Mouse (Mus musculus) limb, embryonic 12.5 days (tissue): Measurements from ENCODE around the gene Gm20388. TPM values are rescaled to one million over a fixed set of nuclear protein-coding genes. Genes with fewer than 3 reads are reported as not detected.
A peak's percentile ranks its signal among the peaks of the same experiment; 100 is the strongest.

Source experiments
- ATAC-seq: fragments of 200-750 bp; cut with Nextera tagmentation; 2 replicates; pipeline ENCODE4 v1.8.0; 2017; ENCODE audit warnings: low read depth, moderate TSS enrichment; ENCODE audit not compliant: insufficient number of reproducible peaks, insufficient read depth, low FRiP score, low TSS enrichment
- H3K27ac ChIP-seq: fragments of 300-500 bp; sonication (generic); 2 replicates; pipeline ENCODE4 v1.5.1; 2016; ENCODE audit warnings: mild to moderate bottlenecking, moderate library complexity
- H3K27me3 ChIP-seq: fragments of 300-500 bp; sonication (generic); 2 replicates; pipeline ENCODE4 v1.6.1; 2016; ENCODE audit warnings: mild to moderate bottlenecking, moderate library complexity
- H3K36me3 ChIP-seq: fragments of 300-500 bp; sonication (generic); 2 replicates; pipeline ENCODE4 v1.6.1; 2016; ENCODE audit warnings: mild to moderate bottlenecking, moderate library complexity
- H3K4me1 ChIP-seq: fragments of 300-500 bp; sonication (generic); replicated peaks from 2 replicates; pipeline ENCODE4 v1.6.1; 2016
- H3K4me2 ChIP-seq: fragments of 300-500 bp; sonication (generic); 2 replicates; pipeline ENCODE4 v1.6.1; 2016; ENCODE audit warnings: mild to moderate bottlenecking, moderate library complexity
- H3K4me3 ChIP-seq: fragments of 300-500 bp; sonication (generic); replicated peaks from 2 replicates; pipeline ENCODE4 v1.5.1; 2016; ENCODE audit warnings: mild to moderate bottlenecking
- H3K9ac ChIP-seq: fragments of 300-500 bp; sonication (generic); replicated peaks from 2 replicates; pipeline ENCODE4 v1.6.1; 2016; ENCODE audit warnings: mild to moderate bottlenecking, moderate library complexity
- H3K9me3 ChIP-seq: fragments of 300-500 bp; sonication (generic); 2 replicates; pipeline ENCODE4 v1.6.1; 2016; ENCODE audit warnings: mild to moderate bottlenecking, moderate library complexity
- WGBS: fragments of 180-500 bp; shearing (Covaris S2); methylation state at CpG from one replicate; pipeline ENCODE4 v1.1.7; 2016; 5-methylcytosine and 5-hydroxymethylcytosine counted together
- polyA plus RNA-seq: library from polyadenylated mRNA; unstranded; fragments of >200 nt; fragmentation: Nextera tagmentation; extraction: Ambion mirVana; gene quantifications from 2 replicates; pipeline ENCODE4 v1.2.1, GENCODE M21; 2016

Gm20388 gene
- polyA plus RNA-seq, 1 experiment from 2014 or later: not detected

DNA sequence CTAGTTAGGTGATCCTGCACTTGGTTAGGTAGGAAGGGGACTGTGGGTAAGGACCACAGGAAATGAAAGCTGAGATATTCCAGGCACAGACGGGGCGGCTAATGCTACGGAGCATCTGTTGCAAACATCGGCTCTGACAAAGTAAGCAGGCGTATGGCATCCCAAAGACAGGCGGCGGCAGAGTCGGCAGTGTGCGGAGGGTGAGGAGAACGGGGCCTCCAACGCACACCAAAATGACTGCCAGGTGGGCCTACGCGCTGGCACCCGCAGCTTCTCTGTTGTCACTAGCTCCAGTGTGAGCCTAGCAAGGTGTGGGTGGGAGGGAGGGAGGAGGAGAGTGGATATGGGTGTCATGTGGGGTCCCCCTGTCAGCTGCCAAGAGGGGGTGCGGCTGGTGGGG is 2730.8 kb downstream of the Gm20388 start:
- Histone ChIP-seq H3K27me3 (0 out of 2 replicates have a peak, but pooled peaks cover 5% of the 10 kb centered on the region), H3K4me1 (peaks cover 40% of the 10 kb centered on the region), H3K36me3 (0 out of 2 replicates have a peak, but pooled peaks cover 9% of the 10 kb centered on the region), H3K4me3 (no peak overlapping the region), H3K9ac (no peak overlapping the region), H3K4me2 (no peak overlapping the region), H3K27ac (peak overlapping the region; percentile 42; the same call in 1 of the 2 replicates), H3K9me3 (no peaks in the 10 kb centered on the region)
- ATAC-seq: no peak
- WGBS: 60% methylated on average over 15 of the region's 15 CpGs

DNA sequence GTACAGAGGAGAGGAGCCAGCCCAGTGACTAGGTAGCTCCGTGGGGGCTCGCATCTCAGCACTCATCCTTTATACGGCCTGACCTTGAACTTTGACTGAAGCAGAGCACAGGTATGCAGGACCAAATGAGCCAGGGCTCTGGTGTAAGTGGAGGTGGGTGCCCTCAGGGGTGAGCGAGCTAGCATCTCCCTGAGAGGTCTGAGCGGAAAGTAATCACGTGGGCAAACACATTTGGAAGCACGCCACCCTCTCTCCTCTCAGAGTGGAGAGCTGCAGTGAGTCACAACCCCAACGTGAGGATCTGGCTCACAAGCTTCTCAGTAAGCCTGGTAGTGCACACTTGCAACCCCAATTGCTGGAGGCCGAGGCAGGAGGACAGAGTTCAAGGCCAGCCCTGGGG is 2731.4 kb downstream of the Gm20388 start:
- 77% methylated on average over 9 of the region's 9 CpGs for WGBS
- no peak overlapping the region for H3K9ac ChIP-seq
- H3K27me3 ChIP-seq: 0 out of 2 replicates have a peak, but pooled peaks cover 5% of the 10 kb centered on the region
- 0 out of 2 replicates have a peak, but pooled peaks cover 9% of the 10 kb centered on the region for H3K36me3 ChIP-seq
- ATAC-seq: no peak
- H3K9me3 ChIP-seq: no peaks in the 10 kb centered on the region
- peaks cover 34% of the 10 kb centered on the region for H3K4me1 ChIP-seq
- no peak overlapping the region for H3K4me2 ChIP-seq
- H3K27ac ChIP-seq: no peak overlapping the region
- no peak overlapping the region for H3K4me3 ChIP-seq

GRCm38 (mm10) chr8:122644175-122644954 is 2733.7 kb downstream of the Gm20388 start:
- H3K4me3 ChIP-seq: no peak overlapping the region
- no peak overlapping the region for H3K4me2 ChIP-seq
- no peak for ATAC-seq
- H3K4me1 ChIP-seq: peaks cover 38% of the 10 kb centered on the region
- H3K27me3 ChIP-seq: 0 out of 2 replicates have a peak, but pooled peaks cover 5% of the 10 kb centered on the region
- no peaks in the 10 kb centered on the region for H3K9me3 ChIP-seq
- H3K9ac ChIP-seq: no peak overlapping the region
- H3K27ac ChIP-seq: no peak overlapping the region
- 0 out of 2 replicates have a peak, but pooled peaks cover 9% of the 10 kb centered on the region for H3K36me3 ChIP-seq
- whole genome bisulfite sequencing: 80% methylated on average over 6 of the region's 6 CpGs

DNA sequence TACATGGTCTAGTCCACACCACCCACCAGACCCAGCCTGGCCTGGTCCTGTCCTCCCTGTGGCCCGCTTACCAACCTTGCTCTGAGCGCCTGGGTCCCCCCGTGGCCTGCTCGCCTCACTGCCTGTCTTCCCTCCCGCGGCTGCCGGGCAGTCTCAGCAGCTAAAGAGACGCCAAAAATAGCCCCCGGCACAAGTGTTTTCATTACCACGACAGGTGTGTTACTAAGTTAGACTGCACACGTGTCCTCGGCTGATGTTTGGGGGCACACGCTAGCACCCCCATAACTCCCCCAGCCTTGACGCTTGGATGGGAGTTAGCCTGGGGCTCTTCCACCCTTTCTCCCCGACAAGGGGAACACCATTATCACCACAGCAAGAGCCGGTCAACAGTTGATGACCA is 2735.7 kb downstream of the Gm20388 start:
- H3K4me3 ChIP-seq: no peak overlapping the region
- no peak overlapping the region for H3K4me2 ChIP-seq
- WGBS: 87% methylated on average over 16 of the region's 16 CpGs
- no peaks in the 10 kb centered on the region for H3K9me3 ChIP-seq
- peaks cover 38% of the 10 kb centered on the region for H3K4me1 ChIP-seq
- H3K27me3 ChIP-seq: peaks cover 5% of the 10 kb centered on the region; the same call in 1 of the 2 replicates
- H3K36me3 ChIP-seq: 0 out of 2 replicates have a peak, but pooled peaks cover 9% of the 10 kb centered on the region
- no peak overlapping the region for H3K9ac ChIP-seq
- no peak overlapping the region for H3K27ac ChIP-seq
- no peak for ATAC-seq

- Histone ChIP-seq H3K9me3 (no peaks in the 10 kb centered on the region), H3K4me2 (no peak overlapping the region), H3K4me1 (peaks cover 58% of the 10 kb centered on the region), H3K27ac (no peak overlapping the region; the same call in 1 of the 2 replicates), H3K36me3 (no peaks in the 10 kb centered on the region), H3K4me3 (no peak overlapping the region), H3K27me3 (peaks cover 5% of the 10 kb centered on the region; the same call in 1 of the 2 replicates), H3K9ac (no peak overlapping the region)
- ATAC-seq: no peak
- 31% methylated on average over 15 of the region's 15 CpGs for WGBS
These were observed 2737.7 kb downstream of the Gm20388 start for GRCm38 (mm10) chr8:122648192-122648970.

- Histone ChIP-seq H3K9ac (no peak overlapping the region), H3K4me3 (no peak overlapping the region), H3K4me1 (peaks cover 72% of the 10 kb centered on the region), H3K4me2 (no peak overlapping the region), H3K9me3 (no peaks in the 10 kb centered on the region), H3K27ac (no peak overlapping the region), H3K27me3 (no peaks in the 10 kb centered on the region; the same call in 1 of the 2 replicates), H3K36me3 (no peaks in the 10 kb centered on the region)
- WGBS: 66% methylated on average over 16 of the region's 16 CpGs
- 0 out of 2 replicates have a peak, but pooled peaks have one; percentile 37 for ATAC-seq
These were observed 2740.8 kb downstream of the Gm20388 start for GRCm38 (mm10) chr8:122651326-122651921.

GRCm38 (mm10) chr8:122652643-122653042 is 2742.0 kb downstream of the Gm20388 start:
- H3K36me3 ChIP-seq: no peaks in the 10 kb centered on the region
- no peak overlapping the region for H3K4me3 ChIP-seq
- no peaks in the 10 kb centered on the region; the same call in 1 of the 2 replicates for H3K27me3 ChIP-seq
- no peak overlapping the region for H3K27ac ChIP-seq
- WGBS: 62% methylated on average over 6 of the region's 6 CpGs
- peaks cover 80% of the 10 kb centered on the region for H3K4me1 ChIP-seq
- H3K9ac ChIP-seq: no peak overlapping the region
- no peaks in the 10 kb centered on the region for H3K9me3 ChIP-seq
- no peak overlapping the region for H3K4me2 ChIP-seq
- no peak for ATAC-seq

DNA sequence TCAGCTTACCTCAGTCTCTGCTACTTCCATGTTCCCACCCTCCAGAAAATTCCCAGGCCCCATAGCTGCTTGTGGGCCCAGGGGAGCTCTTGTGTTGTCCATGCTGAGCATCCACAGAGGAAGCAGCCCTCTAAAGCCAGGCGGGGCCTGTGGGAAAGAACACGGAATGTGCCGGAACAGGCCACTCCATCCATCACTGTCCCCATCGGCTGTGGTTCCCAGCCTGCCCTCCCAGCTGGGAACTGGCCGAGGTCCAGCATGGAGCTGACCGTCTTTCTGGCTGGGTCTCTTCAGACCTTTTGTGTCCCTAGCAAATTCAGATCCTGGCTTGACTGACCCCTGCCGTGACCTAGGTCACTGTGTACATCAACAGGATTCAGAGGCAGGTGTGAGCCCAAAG is 2744.1 kb downstream of the Gm20388 start:
- H3K9ac ChIP-seq: no peak overlapping the region
- 54% methylated on average over 7 of the region's 7 CpGs for WGBS
- H3K36me3 ChIP-seq: no peaks in the 10 kb centered on the region
- no peak overlapping the region for H3K4me3 ChIP-seq
- no peaks in the 10 kb centered on the region; the same call in 1 of the 2 replicates for H3K27me3 ChIP-seq
- no peak for ATAC-seq
- no peak overlapping the region for H3K27ac ChIP-seq
- no peaks in the 10 kb centered on the region for H3K9me3 ChIP-seq
- H3K4me1 ChIP-seq: peaks cover 81% of the 10 kb centered on the region
- H3K4me2 ChIP-seq: no peak overlapping the region

DNA sequence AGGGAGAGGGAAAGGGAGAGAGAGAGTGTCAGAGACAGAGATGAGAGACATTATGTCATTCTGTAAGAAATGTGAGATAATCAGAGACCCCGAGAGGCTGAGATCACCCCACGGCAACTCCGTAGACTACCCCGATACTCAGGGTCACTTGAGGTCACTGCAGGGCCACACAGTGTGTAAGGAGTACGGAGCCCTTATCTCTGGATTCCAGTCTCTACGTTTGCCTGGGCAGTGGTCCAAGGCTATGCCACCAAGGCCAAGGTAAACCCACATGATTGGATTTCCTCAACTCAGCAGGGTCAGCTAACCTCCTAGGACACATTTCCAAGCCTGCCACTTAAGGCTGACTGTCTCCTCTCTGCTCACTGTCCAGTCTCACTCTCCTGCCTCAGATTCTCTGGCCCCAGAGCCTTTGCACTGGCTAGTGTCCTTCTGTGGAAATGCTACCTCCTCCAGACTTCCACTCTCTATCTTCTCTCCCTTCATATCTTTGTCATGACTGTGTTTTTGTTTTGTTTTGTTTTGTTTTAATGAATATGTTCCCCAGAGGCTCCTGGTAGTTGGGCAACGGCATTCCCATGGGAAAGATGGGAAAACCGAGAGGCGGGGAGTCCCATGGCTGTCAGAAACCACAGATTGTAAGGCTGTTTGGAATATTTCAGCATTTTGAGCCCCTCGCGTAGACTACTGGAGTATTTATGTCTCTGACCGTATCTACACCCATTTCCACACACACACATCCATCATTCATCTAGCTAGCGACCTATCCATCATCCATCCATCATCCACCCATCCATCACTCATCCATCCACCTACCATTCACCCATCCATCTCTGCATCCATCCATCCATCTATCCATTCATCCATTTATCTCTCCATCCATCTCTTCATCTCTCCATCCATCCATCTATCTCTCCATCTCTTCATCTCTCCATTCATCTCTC is 2745.7 kb downstream of the Gm20388 start:
- ATAC-seq: no peak
- Histone ChIP-seq H3K9me3 (no peaks in the 10 kb centered on the region), H3K4me2 (no peak overlapping the region), H3K4me1 (peaks cover 81% of the 10 kb centered on the region), H3K36me3 (no peaks in the 10 kb centered on the region), H3K9ac (no peak overlapping the region), H3K27ac (no peak overlapping the region), H3K4me3 (no peak overlapping the region), H3K27me3 (no peaks in the 10 kb centered on the region; the same call in 1 of the 2 replicates)
- WGBS: 87% methylated on average over 13 of the region's 13 CpGs

DNA sequence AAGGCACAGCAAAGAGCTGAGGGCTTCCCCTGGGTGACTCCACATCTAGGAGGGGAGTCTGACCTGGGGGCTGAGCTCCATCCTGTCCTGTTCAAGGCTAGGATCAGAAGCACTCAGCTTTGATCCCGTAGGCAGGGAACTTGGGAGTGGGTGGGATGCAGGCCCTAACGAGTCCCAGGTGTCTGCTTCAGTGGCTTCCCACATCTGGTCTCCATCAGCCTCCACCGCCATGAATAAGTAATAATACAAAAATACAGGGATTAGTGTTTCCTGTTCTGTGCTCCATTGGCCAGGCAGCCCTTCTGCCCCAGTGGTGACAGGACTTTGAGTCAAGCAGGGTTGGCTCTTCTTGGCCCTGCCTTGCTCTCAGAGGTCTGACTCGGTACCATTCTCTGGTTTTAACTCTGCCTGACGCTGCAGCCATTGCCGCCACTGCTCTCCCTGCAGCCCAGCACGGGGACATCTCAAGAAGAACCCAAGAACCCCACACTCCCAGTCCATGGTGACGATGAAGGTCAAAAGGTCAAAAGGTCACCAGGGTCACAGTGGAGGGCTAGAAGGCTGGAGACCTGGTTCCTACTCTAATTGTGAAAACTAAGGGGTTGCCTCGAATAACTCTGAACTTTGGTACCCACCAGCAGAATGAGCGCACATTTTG is 2747.6 kb downstream of the Gm20388 start:
- peak; percentile 50; the same call in 1 of the 2 replicates for ATAC-seq
- Histone ChIP-seq H3K4me1 (peaks cover 82% of the 10 kb centered on the region), H3K9ac (no peak overlapping the region; the same call in 1 of the 2 replicates), H3K9me3 (no peaks in the 10 kb centered on the region), H3K27ac (peak overlapping the region; percentile 89), H3K36me3 (no peaks in the 10 kb centered on the region), H3K4me3 (no peak overlapping the region), H3K27me3 (no peaks in the 10 kb centered on the region), H3K4me2 (peak overlapping the region; percentile 41)
- 12% methylated on average over 10 of the region's 10 CpGs for WGBS
